Mouse (Mus musculus) embryo, embryonic 10 days (tissue): ENCODE measurements around the gene Lpo.
"Not testable (repeated sequence)": the region's sequence is repeated elsewhere in the genome, so short reads cannot be mapped to it uniquely, and the experiment has no call there.

Source experiments
- DNase-seq: peaks from one replicate; pipeline ENCODE4 v3.0.0-alpha.2; 2015; ENCODE audit warnings: low spot score

The Lpo gene

DNA sequence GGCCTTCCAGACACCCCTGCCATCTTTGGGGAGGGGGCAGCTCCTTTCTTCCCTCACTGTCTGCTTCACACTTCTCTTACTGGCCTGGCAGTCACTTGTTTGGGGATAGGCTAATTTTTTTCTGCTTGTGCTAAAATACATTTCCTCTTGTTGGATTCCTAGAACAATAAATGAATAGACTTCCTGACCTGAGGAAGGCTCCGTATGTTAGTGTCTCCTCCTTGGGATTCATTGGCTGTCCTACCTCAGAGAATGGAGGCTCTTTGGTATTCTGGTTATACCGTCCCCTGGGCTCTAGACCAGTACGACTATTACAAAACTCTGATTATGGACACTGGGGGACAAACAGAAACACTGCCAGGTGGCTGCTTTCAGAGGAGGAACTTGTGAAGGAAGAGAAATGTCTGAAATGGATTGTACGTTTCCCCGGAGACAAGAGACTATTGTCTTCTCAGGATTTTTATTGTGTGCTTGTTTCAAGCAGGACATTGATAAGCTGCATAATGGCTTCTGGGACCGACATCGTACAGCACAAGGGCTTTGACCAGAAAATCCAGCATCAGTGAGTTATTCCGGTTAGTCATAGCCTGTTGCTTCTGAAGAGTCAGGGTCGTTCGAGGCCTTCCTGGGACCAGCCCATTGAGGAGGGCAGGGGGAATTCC is at the start of gene Lpo:
Gene Lpo, minus strand, starts transcription at position 51 of the 662 bp plus-strand sequence.
- peak; percentile 7 for DNase-seq

DNA sequence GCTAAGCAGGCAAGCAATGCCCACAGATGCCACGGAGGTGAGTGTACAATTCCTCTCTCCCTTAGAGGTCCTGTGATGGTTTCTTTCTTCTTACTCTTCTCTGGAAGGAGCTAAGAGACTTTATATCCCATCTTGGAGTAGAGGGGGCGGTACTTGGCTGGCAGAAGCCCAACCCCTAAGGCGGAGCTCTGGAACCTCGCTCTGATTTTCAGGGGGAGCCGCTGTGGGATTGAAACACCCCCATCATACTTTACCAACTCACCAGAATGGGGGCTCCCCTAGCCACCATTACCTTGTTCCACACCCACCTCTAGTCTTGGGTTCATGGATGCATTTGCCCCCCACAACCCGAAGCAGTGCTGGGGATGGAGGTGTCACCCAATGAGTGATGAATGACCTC is 47.3 kb upstream of the Lpo start, which contains the start of gene Epx:
Gene Epx, minus strand, starts transcription at position 101 of the 400 bp plus-strand sequence.
- no peak for DNase-seq

- no peak for DNase-seq
Observed at GRCm38 (mm10) chr11:87871766-87872165, 43.7 kb upstream of the Lpo start.

- DNase-seq, result no peak
Observed at GRCm38 (mm10) chr11:87870096-87870495, 42.0 kb upstream of the Lpo start.

GRCm38 (mm10) chr11:87866891-87867290 is 38.8 kb upstream of the Lpo start:
- not testable (repeated sequence) for DNase-seq

- no peak for DNase-seq
Observed at GRCm38 (mm10) chr11:87862805-87863204, 34.7 kb upstream of the Lpo start.

DNA sequence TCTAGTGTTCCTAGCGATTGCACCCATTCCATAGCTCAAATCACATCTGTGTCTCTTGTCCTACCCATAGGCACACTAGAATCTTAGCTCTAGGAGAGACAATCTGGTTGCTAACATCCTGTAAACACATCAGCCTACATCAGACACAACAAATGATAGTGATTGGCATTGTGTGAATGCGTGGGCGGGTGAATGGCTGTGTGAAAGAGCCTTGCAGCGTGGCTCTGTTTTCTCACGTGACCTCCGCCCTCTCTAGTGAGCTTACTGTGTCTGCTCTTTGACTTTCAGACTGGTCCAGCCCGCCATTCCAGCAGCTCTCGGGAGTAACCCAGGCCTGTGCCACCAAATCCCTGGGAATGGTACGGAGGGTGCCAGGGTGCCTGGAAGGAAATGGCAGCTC is 32.3 kb upstream of the Lpo start:
- no peak for DNase-seq

- no peak for DNase-seq
Observed at GRCm38 (mm10) chr11:87859273-87859672, 31.2 kb upstream of the Lpo start.

DNA sequence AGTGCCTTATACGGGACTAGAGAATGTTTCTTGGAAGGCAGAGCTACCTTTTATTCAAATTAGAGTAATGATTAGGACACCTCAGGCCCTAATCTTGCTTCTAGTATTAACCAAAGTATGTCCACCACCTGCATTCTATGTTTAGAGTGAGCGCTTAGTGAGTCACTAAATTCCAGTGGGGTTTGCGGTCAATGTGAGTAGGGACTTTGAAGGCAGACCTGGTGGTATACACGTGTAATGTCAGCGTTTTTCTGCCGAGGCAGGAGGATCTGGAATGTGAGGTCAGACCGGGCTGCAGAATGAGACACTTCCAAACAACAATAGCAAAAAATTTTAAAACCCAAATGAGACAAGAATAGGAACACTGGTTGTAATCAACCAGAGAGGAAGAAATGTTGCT is 26.5 kb upstream of the Lpo start:
- DNase-seq, result no peak

GRCm38 (mm10) chr11:87853597-87853954 is 25.5 kb upstream of the Lpo start:
- peak; percentile 15 for DNase-seq

- peak; percentile 99 for DNase-seq
Observed at GRCm38 (mm10) chr11:87852690-87853596, 24.9 kb upstream of the Lpo start, which contains the start of gene Mks1. Gene Mks1 (plus strand): TSS chr11:87853215.

GRCm38 (mm10) chr11:87847884-87848283 is 19.8 kb upstream of the Lpo start:
- peak; percentile 30 for DNase-seq

DNA sequence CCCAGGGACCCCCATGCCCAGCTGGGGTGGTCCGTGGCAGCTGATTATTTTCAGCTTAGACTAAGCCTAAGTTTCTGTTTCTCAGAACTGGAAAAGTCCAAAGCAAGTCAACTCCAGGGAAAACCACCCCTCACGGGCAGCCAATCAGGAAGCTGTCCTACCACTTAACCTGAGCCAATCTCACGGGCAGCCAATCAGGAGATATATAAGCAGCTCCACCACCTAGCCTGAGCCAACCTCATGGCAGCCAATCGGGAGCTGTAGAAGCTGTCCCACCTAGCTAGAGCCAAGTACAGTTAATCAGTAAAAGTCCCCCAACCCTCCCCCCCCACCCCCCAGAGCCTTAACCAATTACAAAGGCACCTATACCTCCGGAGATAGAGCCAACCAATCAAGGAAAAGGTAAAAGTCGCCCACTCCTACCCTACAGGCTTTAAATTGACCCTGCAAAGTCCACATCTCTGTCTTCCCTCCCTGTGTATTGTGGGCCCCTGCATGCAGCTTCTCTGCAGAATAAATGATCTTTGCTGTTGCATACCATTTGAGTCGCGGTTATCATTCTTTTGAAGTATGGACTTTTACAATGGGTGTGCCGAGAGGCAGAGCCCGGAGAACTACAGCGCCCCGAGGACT is 19.0 kb upstream of the Lpo start:
- no peak for DNase-seq

DNA sequence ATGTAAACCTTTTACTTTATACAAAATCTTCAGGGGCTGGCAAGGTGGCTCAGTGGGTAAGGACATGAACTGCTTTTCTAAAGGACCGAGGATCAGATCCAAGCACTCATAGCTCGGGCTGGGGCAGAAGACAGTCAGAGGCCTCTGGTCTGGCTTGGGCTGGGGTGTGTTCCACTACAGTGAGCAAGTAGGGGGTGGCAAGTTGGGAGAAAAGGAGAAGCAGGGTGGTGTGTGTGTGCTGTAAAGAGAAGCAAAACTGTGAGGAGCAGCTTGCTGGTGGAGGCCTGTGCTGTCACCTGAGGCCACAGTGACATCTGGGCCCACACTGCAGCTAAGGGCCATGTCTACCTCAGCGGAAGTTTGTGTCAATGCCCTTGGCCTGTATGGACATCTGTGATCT is 13.3 kb upstream of the Lpo start:
- no peak for DNase-seq

DNA sequence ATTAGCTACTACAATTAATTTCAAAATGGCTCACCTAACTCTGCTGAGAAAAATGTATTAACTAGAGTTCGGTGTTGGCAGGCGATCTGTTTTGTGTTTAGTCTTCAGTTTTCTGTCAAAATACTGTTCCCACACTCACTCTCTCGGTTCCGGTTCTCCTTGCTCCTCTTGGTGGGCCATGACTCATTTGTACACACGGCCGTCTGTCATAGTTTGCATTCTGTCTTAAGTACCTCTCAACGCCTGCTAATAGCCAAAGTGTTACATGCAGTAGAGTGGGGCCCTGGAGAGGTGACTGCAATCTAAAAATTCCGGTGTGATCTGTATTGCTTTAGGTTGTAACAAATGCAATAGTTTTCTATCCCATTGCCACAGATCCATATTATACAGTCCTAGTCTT is 12.6 kb upstream of the Lpo start:
- DNase-seq, result no peak

GRCm38 (mm10) chr11:87821502-87821901 is 6.6 kb downstream of the Lpo start:
- DNase-seq, result peak; percentile 12

DNA sequence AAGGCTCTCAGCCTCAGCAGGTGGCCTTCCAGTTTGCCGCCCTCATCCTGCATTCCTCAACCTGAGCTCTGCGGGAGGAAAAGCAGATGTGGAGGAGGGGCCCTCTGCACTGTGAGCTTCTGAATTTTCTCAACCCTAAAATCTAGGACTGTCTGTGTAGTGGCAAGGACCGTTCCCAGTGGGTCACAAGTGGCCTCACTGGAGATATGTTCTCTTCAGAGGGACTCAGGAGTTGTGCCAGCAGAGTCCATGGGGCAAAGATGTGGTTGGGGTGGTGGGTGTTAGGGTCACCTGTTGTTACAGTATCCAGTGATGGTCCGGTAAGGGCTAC is 10.7 kb downstream of the Lpo start:
- no peak for DNase-seq

DNA sequence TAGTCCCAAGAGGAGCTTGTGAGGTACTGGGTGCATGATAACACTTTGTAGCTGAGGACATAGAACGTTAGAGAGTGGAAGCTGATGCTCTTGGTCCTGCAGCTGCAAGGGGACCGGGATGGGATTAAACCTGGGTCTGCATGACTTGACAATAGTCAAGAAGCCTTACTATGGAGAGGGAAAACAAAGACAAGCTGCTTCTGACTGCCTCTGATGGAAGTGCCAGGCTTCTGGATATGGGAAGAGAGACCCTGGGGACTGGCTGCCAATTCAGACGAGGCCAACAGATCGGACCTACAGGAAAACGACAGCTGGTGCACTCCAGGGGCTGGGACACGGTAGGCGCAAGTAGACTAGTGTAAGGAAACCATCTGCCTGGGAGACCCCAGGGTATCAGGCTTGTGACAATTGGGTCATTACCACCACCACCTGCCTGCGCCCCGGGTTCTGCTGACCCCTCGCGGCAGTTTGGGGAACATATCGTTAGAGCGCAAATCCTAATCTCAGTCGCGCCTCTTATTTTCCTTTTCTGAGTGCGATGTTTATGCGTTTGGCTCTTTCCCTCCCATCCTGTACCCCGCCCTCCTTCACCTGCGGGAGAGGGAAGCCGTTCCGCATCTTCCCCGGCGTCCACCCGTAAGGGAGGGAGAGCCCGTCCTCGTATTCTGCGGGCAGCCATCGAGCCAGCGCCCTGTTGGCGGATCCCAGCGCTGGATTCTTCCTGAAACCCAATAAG is 11.2 kb downstream of the Lpo start:
- DNase-seq, result peak; percentile 73

- no peak for DNase-seq
Observed at GRCm38 (mm10) chr11:87814831-87815230, 13.3 kb downstream of the Lpo start.

DNA sequence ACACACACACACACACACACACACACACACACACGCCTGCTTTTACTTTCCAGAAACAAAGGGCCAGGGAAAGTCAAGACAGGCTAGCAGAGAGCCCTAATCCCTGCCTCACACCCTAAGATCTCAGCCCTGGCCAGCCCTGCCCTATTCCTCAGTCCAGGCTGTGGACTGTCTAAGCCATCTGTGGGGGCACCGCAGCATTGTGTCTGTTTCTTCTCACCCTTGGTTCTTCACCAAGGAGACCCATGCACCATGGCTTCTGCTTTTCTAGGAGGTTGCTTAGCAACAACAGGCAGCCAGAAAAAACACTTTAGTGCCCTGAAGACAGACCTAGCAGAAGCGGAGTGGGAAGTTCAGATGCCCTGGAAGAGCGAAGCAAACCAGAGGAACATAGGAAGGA is 16.7 kb downstream of the Lpo start:
- peak; percentile 15 for DNase-seq

- no peak for DNase-seq
Observed at GRCm38 (mm10) chr11:87808236-87808635, 19.9 kb downstream of the Lpo start.

DNA sequence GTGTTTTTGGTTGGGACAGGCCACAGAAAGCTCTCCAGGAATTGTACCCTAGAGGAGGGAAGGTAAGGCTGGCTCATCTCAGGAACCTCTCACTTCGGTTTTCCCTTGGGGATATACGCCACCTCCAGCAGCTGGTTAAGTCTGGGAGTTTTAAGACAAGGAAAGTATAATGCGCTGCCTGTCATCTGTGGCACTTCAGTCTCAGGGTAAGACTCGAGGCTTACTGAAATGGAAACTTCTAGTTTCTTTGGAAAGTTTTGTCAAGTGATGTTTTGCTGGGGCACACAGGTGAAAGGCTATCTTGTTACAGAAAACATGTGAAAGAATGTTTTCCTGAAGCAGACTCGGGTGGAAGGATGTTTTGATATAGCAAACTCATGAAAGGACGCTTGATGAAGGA is 20.7 kb downstream of the Lpo start:
- no peak for DNase-seq
